Mouse (Mus musculus): ENCODE data around the gene Naa40. TPM values are rescaled to one million over a fixed set of nuclear protein-coding genes. Genes with fewer than 3 reads are reported as not detected.

The Naa40 gene
- polyA plus RNA-seq, 1 experiment = 55.9 TPM

- H3K4me1 ChIP-seq (replicated peaks; ENCODE audit: control insufficient read depth, insufficient read depth, low read length) = no peaks in the 10 kb centered on the region
Measured at GRCm38 (mm10) chr19:7189026-7189425, 52.0 kb downstream of the Naa40 start.

GRCm38 (mm10) chr19:7187157-7187556 is 53.8 kb downstream of the Naa40 start:
- H3K27me3 ChIP-seq (ENCODE audit: control insufficient read depth, insufficient read depth, low read length) = no peaks in the 10 kb centered on the region
- no peak for DNase-seq
- 86% methylated on average over 5 of the region's 5 CpGs for WGBS
- H3K4me1 ChIP-seq (replicated peaks; ENCODE audit: control insufficient read depth, insufficient read depth, low read length) = peaks cover 5% of the 10 kb centered on the region
- no peak overlapping the region for H3K27ac ChIP-seq (ENCODE audit: control insufficient read depth, insufficient read depth, low read length)
- no peaks in the 10 kb centered on the region for H3K36me3 ChIP-seq (ENCODE audit: control insufficient read depth, insufficient read depth, low read length)
- TF ChIP-seq POLR2A (IDR thresholded peaks at IDR 0.05; ENCODE audit: control insufficient read depth, extremely low read depth, insufficient read depth, low read length, poor library complexity) = no peak
- TF ChIP-seq CTCF (IDR thresholded peaks at IDR 0.05; ENCODE audit: borderline replicate concordance, control insufficient read depth, extremely low read depth, insufficient read depth, low read length, poor library complexity) = no peak
- H3K4me3 ChIP-seq (ENCODE audit: control insufficient read depth, insufficient read depth, low read length) = no peak overlapping the region

More at GRCm38 (mm10) chr19:7189026-7189425, 52.0 kb downstream of the Naa40 start:
- 98% methylated on average over 4 of the region's 4 CpGs for WGBS
- no peak overlapping the region for H3K27ac ChIP-seq (ENCODE audit: control insufficient read depth, insufficient read depth, low read length)
- no peaks in the 10 kb centered on the region for H3K27me3 ChIP-seq (ENCODE audit: control insufficient read depth, insufficient read depth, low read length)
- no peak overlapping the region for H3K4me3 ChIP-seq (ENCODE audit: control insufficient read depth, insufficient read depth, low read length)
- no peak for DNase-seq
- no peaks in the 10 kb centered on the region for H3K36me3 ChIP-seq (ENCODE audit: control insufficient read depth, insufficient read depth, low read length)
- TF ChIP-seq POLR2A (IDR thresholded peaks at IDR 0.05; ENCODE audit: control insufficient read depth, extremely low read depth, insufficient read depth, low read length, poor library complexity) (no peak), CTCF (IDR thresholded peaks at IDR 0.05; ENCODE audit: borderline replicate concordance, control insufficient read depth, extremely low read depth, insufficient read depth, low read length, poor library complexity) (no peak)

DNA sequence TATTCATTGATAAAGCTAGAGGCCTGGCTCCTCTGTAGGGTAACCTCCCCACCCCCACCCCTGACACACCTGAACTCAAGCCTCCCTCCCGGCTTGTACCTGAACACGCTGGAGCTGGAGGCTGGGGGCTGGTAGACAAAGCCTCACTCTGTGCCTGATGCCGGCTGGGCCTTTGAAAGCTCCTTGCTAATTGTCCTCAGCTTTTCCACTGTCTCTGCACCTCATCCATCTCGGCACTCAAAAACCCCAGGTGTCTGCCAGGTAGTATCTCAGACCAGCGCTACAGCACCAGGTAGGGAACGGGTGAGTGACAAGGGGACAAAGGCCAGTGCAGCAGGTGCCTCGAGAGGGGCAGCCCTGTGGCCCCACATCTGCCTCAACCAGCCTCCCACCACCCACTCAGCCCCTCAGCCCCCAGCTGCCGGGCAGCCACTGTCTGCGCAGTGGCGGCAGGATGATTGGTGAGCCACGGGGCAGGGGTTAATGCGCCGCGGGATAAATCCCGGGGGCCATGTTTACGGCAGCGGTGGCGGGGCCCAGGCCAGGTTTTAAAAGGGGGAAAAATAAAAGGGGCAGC is 55.2 kb downstream of the Naa40 start:
- H3K27me3 ChIP-seq (ENCODE audit: control insufficient read depth, insufficient read depth, low read length) = no peaks in the 10 kb centered on the region
- no peaks in the 10 kb centered on the region for H3K36me3 ChIP-seq (ENCODE audit: control insufficient read depth, insufficient read depth, low read length)
- WGBS = 92% methylated on average over 18 of the region's 18 CpGs
- no peak for TF ChIP-seq POLR2A (IDR thresholded peaks at IDR 0.05; ENCODE audit: control insufficient read depth, extremely low read depth, insufficient read depth, low read length, poor library complexity)
- no peak for TF ChIP-seq CTCF (IDR thresholded peaks at IDR 0.05; ENCODE audit: borderline replicate concordance, control insufficient read depth, extremely low read depth, insufficient read depth, low read length, poor library complexity)
- no peak overlapping the region for H3K4me3 ChIP-seq (ENCODE audit: control insufficient read depth, insufficient read depth, low read length)
- DNase-seq = no peak
- H3K27ac ChIP-seq (ENCODE audit: control insufficient read depth, insufficient read depth, low read length) = no peak overlapping the region
- H3K4me1 ChIP-seq (replicated peaks; ENCODE audit: control insufficient read depth, insufficient read depth, low read length) = peaks cover 10% of the 10 kb centered on the region

DNA sequence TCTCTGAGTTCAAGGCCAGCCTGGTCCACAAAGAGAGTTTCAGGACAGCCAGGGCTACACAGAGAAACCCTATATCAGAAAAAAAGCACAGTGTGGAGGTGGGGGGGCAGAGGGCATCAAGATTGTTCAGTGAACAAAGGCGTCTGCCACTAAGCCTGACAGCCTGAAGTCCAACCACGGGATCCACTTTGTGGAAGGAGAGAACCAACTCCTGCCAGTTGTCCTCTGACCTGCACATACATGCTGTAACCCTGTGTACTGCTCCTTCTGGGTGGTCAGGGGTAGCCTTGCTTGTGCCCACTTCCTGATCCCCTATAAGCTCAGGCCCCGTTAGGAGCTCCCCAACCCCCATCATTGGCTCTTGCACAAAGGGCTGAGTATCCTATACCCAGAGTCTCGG is 55.9 kb downstream of the Naa40 start:
- WGBS = 93% methylated on average over 4 of the region's 4 CpGs
- H3K4me3 ChIP-seq (ENCODE audit: control insufficient read depth, insufficient read depth, low read length) = no peak overlapping the region
- H3K27me3 ChIP-seq (ENCODE audit: control insufficient read depth, insufficient read depth, low read length) = no peaks in the 10 kb centered on the region
- no peak for TF ChIP-seq POLR2A (IDR thresholded peaks at IDR 0.05; ENCODE audit: control insufficient read depth, extremely low read depth, insufficient read depth, low read length, poor library complexity)
- TF ChIP-seq CTCF (IDR thresholded peaks at IDR 0.05; ENCODE audit: borderline replicate concordance, control insufficient read depth, extremely low read depth, insufficient read depth, low read length, poor library complexity) = no peak
- H3K27ac ChIP-seq (ENCODE audit: control insufficient read depth, insufficient read depth, low read length) = no peak overlapping the region
- no peak for DNase-seq
- H3K4me1 ChIP-seq (replicated peaks; ENCODE audit: control insufficient read depth, insufficient read depth, low read length) = peaks cover 13% of the 10 kb centered on the region
- no peaks in the 10 kb centered on the region for H3K36me3 ChIP-seq (ENCODE audit: control insufficient read depth, insufficient read depth, low read length)

- 94% methylated on average over 11 of the region's 11 CpGs for WGBS
- Histone ChIP-seq H3K36me3 (ENCODE audit: control insufficient read depth, insufficient read depth, low read length) (no peaks in the 10 kb centered on the region), H3K4me1 (replicated peaks; ENCODE audit: control insufficient read depth, insufficient read depth, low read length) (peaks cover 28% of the 10 kb centered on the region), H3K27ac (ENCODE audit: control insufficient read depth, insufficient read depth, low read length) (no peak overlapping the region), H3K4me3 (ENCODE audit: control insufficient read depth, insufficient read depth, low read length) (no peak overlapping the region), H3K27me3 (ENCODE audit: control insufficient read depth, insufficient read depth, low read length) (no peaks in the 10 kb centered on the region)
- no peak for DNase-seq
- TF ChIP-seq CTCF (IDR thresholded peaks at IDR 0.05; ENCODE audit: borderline replicate concordance, control insufficient read depth, extremely low read depth, insufficient read depth, low read length, poor library complexity) (no peak), POLR2A (IDR thresholded peaks at IDR 0.05; ENCODE audit: control insufficient read depth, extremely low read depth, insufficient read depth, low read length, poor library complexity) (no peak)
Measured at GRCm38 (mm10) chr19:7183419-7183818, 57.6 kb downstream of the Naa40 start.

- H3K4me1 ChIP-seq (replicated peaks; ENCODE audit: control insufficient read depth, insufficient read depth, low read length) = peaks cover 36% of the 10 kb centered on the region
- H3K27ac ChIP-seq (ENCODE audit: control insufficient read depth, insufficient read depth, low read length) = no peak overlapping the region
- no peaks in the 10 kb centered on the region for H3K36me3 ChIP-seq (ENCODE audit: control insufficient read depth, insufficient read depth, low read length)
- H3K27me3 ChIP-seq (ENCODE audit: control insufficient read depth, insufficient read depth, low read length) = no peaks in the 10 kb centered on the region
- peak overlapping the region; percentile 34 for H3K4me3 ChIP-seq (ENCODE audit: control insufficient read depth, insufficient read depth, low read length)
- WGBS = 8% methylated on average over 23 of the region's 23 CpGs
- TF ChIP-seq CTCF (IDR thresholded peaks at IDR 0.05; ENCODE audit: borderline replicate concordance, control insufficient read depth, extremely low read depth, insufficient read depth, low read length, poor library complexity) = no peak
- 0 out of 2 replicates have a peak, but pooled peaks have one; percentile 17 for TF ChIP-seq POLR2A (IDR thresholded peaks at IDR 0.05; ENCODE audit: control insufficient read depth, extremely low read depth, insufficient read depth, low read length, poor library complexity)
- peak; percentile 44 for DNase-seq
Measured at GRCm38 (mm10) chr19:7182273-7182949, 58.6 kb downstream of the Naa40 start.
